Mouse (Mus musculus) G1E (cell line): ENCODE measurements around the gene Tex29. TPM values are rescaled to one million over a fixed set of nuclear protein-coding genes. Genes with fewer than 3 reads are reported as not detected.

Source experiments
- ATAC-seq: 2 replicates; pipeline ENCODE4 v1.8.0; 2016; ENCODE audit warnings: mild to moderate bottlenecking; ENCODE audit not compliant: insufficient number of reproducible peaks, poor library complexity, low FRiP score, severe bottlenecking; ENCODE audit errors: extremely low read depth
- DNase-seq: peaks from one replicate; pipeline ENCODE4 v3.0.0; 2012; ENCODE audit warnings: low spot score
- H3K27me3 ChIP-seq: 2 replicates; pipeline ENCODE4 v1.6.1; 2012; ENCODE audit warnings: mild to moderate bottlenecking, low read length, inconsistent platforms; ENCODE audit not compliant: insufficient read depth
- H3K36me3 ChIP-seq: replicated peaks from 2 replicates; pipeline ENCODE3; 2012; ENCODE audit warnings: mild to moderate bottlenecking, inconsistent platforms
- H3K4me1 ChIP-seq: 2 replicates; pipeline ENCODE4 v1.6.1; 2012; ENCODE audit warnings: low read depth, low read length, inconsistent platforms, mixed read lengths; ENCODE audit not compliant: insufficient read depth
- H3K4me3 ChIP-seq: 2 replicates; pipeline ENCODE4 v1.5.1; 2012; ENCODE audit warnings: low read depth, mild to moderate bottlenecking, inconsistent platforms, low read length, moderate library complexity, mixed read lengths
- H3K9me3 ChIP-seq: replicated peaks from 2 replicates; pipeline ENCODE4 v1.6.1; 2012; ENCODE audit warnings: inconsistent platforms
- CTCF ChIP-seq: IDR thresholded peaks from 2 replicates; pipeline ENCODE4 v1.5.1; 2012; ENCODE audit warnings: low read depth, low read length, inconsistent platforms, mixed read lengths
- GATA1 ChIP-seq: IDR thresholded peaks from 2 replicates; pipeline ENCODE4 v1.6.1; 2012; ENCODE audit warnings: borderline replicate concordance, low read length, inconsistent platforms, mixed read lengths
- GATA2 ChIP-seq: IDR thresholded peaks from 2 replicates; pipeline ENCODE4 v1.6.1; 2012; ENCODE audit warnings: low read depth, low read length, inconsistent platforms, borderline replicate concordance
- POLR2AphosphoS5 ChIP-seq: IDR thresholded peaks from 2 replicates; pipeline ENCODE4 v1.6.1; 2012; ENCODE audit warnings: low read depth, low read length, inconsistent platforms; ENCODE audit not compliant: insufficient replicate concordance
- TAL1 ChIP-seq: conservative IDR thresholded peaks from 2 replicates; pipeline ENCODE4 v1.6.1; 2012; ENCODE audit warnings: low read depth, low read length, inconsistent platforms, mixed read lengths
- polyA plus RNA-seq: library from polyadenylated mRNA; stranded (reverse); fragments of >175 nt; gene quantifications from 2 replicates; pipeline ENCODE4 v1.2.3, GENCODE M21; 2012
- total RNA-seq, 2 experiments: library from RNA; stranded (forward) in 1 of 2; stranded (reverse) in 1 of 2; fragments of 200-1000 nt in 1 of 2; fragments of >200 nt in 1 of 2; fragmentation: Nextera tagmentation in 1 of 2; gene quantifications; 2 replicates each; pipeline ENCODE4 v1.2.3; 2014 to 2017

The Tex29 gene
- total and polyA plus RNA-seq, 3 experiments: 0.13 TPM; not detected in 2

- H3K36me3 ChIP-seq: peaks cover 69% of the 10 kb centered on the region
- H3K27me3 ChIP-seq: peaks cover 1% of the 10 kb centered on the region; the same call in 1 of the 2 replicates
- TF ChIP-seq CTCF (no peak), POLR2AphosphoS5 (no peak), TAL1 (no peak), GATA1 (no peak), GATA2 (no peak)
- no peaks in the 10 kb centered on the region for H3K9me3 ChIP-seq
- DNase-seq (no peak), ATAC-seq (no peak)
- no peak overlapping the region for H3K4me3 ChIP-seq
- no peaks in the 10 kb centered on the region for H3K4me1 ChIP-seq
These were observed 6.1 kb upstream of the Tex29 start for GRCm38 (mm10) chr8:11834200-11834599.

- Histone ChIP-seq H3K4me3 (no peak overlapping the region), H3K27me3 (peaks cover 4% of the 10 kb centered on the region; the same call in 1 of the 2 replicates), H3K36me3 (peaks cover 65% of the 10 kb centered on the region), H3K4me1 (no peaks in the 10 kb centered on the region), H3K9me3 (no peaks in the 10 kb centered on the region)
- TF ChIP-seq POLR2AphosphoS5 (no peak), GATA2 (no peak), CTCF (no peak), TAL1 (no peak), GATA1 (no peak)
- DNase-seq (no peak), ATAC-seq (no peak)
These were observed 5.6 kb upstream of the Tex29 start for GRCm38 (mm10) chr8:11834691-11835090.

- H3K9me3 ChIP-seq: no peaks in the 10 kb centered on the region
- no peak for TF ChIP-seq POLR2AphosphoS5
- no peak for TF ChIP-seq TAL1
- no peak for TF ChIP-seq GATA2
- no peak for TF ChIP-seq CTCF
- no peak for TF ChIP-seq GATA1
- ATAC-seq (no peak), DNase-seq (no peak)
- H3K4me3 ChIP-seq: no peak overlapping the region
- H3K36me3 ChIP-seq: no peaks in the 10 kb centered on the region
- H3K4me1 ChIP-seq: no peaks in the 10 kb centered on the region; the same call in 1 of the 2 replicates
- H3K27me3 ChIP-seq: peaks cover 20% of the 10 kb centered on the region
These were observed 1.3 kb downstream of the Tex29 start for GRCm38 (mm10) chr8:11841571-11841970.

GRCm38 (mm10) chr8:11842757-11843156 is 2.5 kb downstream of the Tex29 start:
- no peak for DNase-seq
- no peak for TF ChIP-seq CTCF
- no peak for TF ChIP-seq GATA1
- no peak for TF ChIP-seq GATA2
- TF ChIP-seq POLR2AphosphoS5: no peak
- no peak for TF ChIP-seq TAL1
- H3K36me3 ChIP-seq: no peaks in the 10 kb centered on the region
- ATAC-seq: no peak
- H3K4me1 ChIP-seq: no peaks in the 10 kb centered on the region; the same call in 1 of the 2 replicates
- H3K9me3 ChIP-seq: no peaks in the 10 kb centered on the region
- peaks cover 25% of the 10 kb centered on the region for H3K27me3 ChIP-seq
- no peak overlapping the region for H3K4me3 ChIP-seq

- H3K4me3 ChIP-seq: no peak overlapping the region
- TF ChIP-seq GATA2: no peak
These were observed 3.5 kb downstream of the Tex29 start for GRCm38 (mm10) chr8:11843677-11844315.

GRCm38 (mm10) chr8:11844316-11844685 is 4.0 kb downstream of the Tex29 start:
- TF ChIP-seq CTCF (no peak), GATA2 (no peak)
- no peak overlapping the region for H3K4me3 ChIP-seq
- H3K9me3 ChIP-seq: no peaks in the 10 kb centered on the region
- ATAC-seq: no peak
- no peaks in the 10 kb centered on the region for H3K36me3 ChIP-seq
- no peak for DNase-seq
- peaks cover 26% of the 10 kb centered on the region for H3K27me3 ChIP-seq
- H3K4me1 ChIP-seq: no peaks in the 10 kb centered on the region; the same call in 1 of the 2 replicates

More at GRCm38 (mm10) chr8:11843677-11844315, 3.5 kb downstream of the Tex29 start:
- Histone ChIP-seq H3K4me1 (no peaks in the 10 kb centered on the region; the same call in 1 of the 2 replicates), H3K27me3 (peaks cover 28% of the 10 kb centered on the region), H3K36me3 (no peaks in the 10 kb centered on the region), H3K9me3 (no peaks in the 10 kb centered on the region)
- ATAC-seq (no peak), DNase-seq (no peak)

GRCm38 (mm10) chr8:11846807-11847206 is 6.5 kb downstream of the Tex29 start:
- TF ChIP-seq TAL1 (no peak), GATA1 (no peak), CTCF (no peak)
- H3K36me3 ChIP-seq: no peaks in the 10 kb centered on the region
- peaks cover 24% of the 10 kb centered on the region for H3K27me3 ChIP-seq
- no peaks in the 10 kb centered on the region for H3K9me3 ChIP-seq
- ATAC-seq (no peak), DNase-seq (no peak)
- H3K4me1 ChIP-seq: no peaks in the 10 kb centered on the region; the same call in 1 of the 2 replicates
- H3K4me3 ChIP-seq: no peak overlapping the region
